Mouse (Mus musculus) midbrain, embryonic 11.5 days (tissue): ENCODE measurements around the gene Nomo1. TPM values are rescaled to one million over a fixed set of nuclear protein-coding genes. Genes with fewer than 3 reads are reported as not detected.

Experiments
- ATAC-seq: fragments of 200-750 bp; cut with Nextera tagmentation; 2 replicates; pipeline ENCODE4 v1.8.0; 2017; ENCODE audit warnings: moderate TSS enrichment, moderate library complexity; ENCODE audit not compliant: low FRiP score
- DNase-seq: peaks from one replicate; pipeline ENCODE4 v3.0.0; 2015; ENCODE audit warnings: low spot score; ENCODE audit errors: missing footprints
- H3K27ac ChIP-seq: fragments of 300-500 bp; sonication (generic); 2 replicates; pipeline ENCODE4 v1.5.1; 2014; ENCODE audit warnings: low read depth, low read length
- H3K27me3 ChIP-seq: fragments of 300-500 bp; sonication (generic); 2 replicates; pipeline ENCODE4 v1.6.1; 2014; ENCODE audit warnings: mild to moderate bottlenecking, low read length, moderate library complexity, mixed read lengths; ENCODE audit not compliant: control insufficient read depth, insufficient read depth
- H3K36me3 ChIP-seq: fragments of 300-500 bp; sonication (generic); 2 replicates; pipeline ENCODE4 v1.6.1; 2014; ENCODE audit warnings: mild to moderate bottlenecking, low read length, moderate library complexity, mixed read lengths; ENCODE audit not compliant: control insufficient read depth, insufficient read depth
- H3K4me1 ChIP-seq: fragments of 300-500 bp; sonication (generic); 2 replicates; pipeline ENCODE4 v1.6.1; 2014; ENCODE audit warnings: low read length; ENCODE audit not compliant: control insufficient read depth, insufficient read depth
- H3K4me2 ChIP-seq: fragments of 300-500 bp; sonication (generic); 2 replicates; pipeline ENCODE4 v1.6.1; 2014; ENCODE audit warnings: mild to moderate bottlenecking, moderate library complexity
- H3K4me3 ChIP-seq: fragments of 300-500 bp; sonication (generic); 2 replicates; pipeline ENCODE4 v1.5.1; 2014; ENCODE audit warnings: low read depth, low read length
- H3K9ac ChIP-seq: fragments of 300-500 bp; sonication (generic); 2 replicates; pipeline ENCODE4 v1.6.1; 2014; ENCODE audit warnings: low read length
- H3K9me3 ChIP-seq: fragments of 300-500 bp; sonication (generic); 2 replicates; pipeline ENCODE4 v1.6.1; 2016; ENCODE audit warnings: low read length; ENCODE audit not compliant: control insufficient read depth
- WGBS: fragments of 180-500 bp; shearing (Covaris S2); extraction: QIAGEN DNeasy Blood & Tissue Kit; methylation state at CpG from one replicate; pipeline ENCODE4 v1.1.7; 2014; 5-methylcytosine and 5-hydroxymethylcytosine counted together
- polyA plus RNA-seq: library from polyadenylated mRNA; unstranded; fragments of >200 nt; fragmentation: Nextera tagmentation; extraction: Ambion mirVana; gene quantifications from 2 replicates; pipeline ENCODE4 v1.2.1, GENCODE M21; 2014

Gene Nomo1
- polyA plus RNA-seq, 1 experiment from 2014 or later = 13.9 TPM

GRCm38 (mm10) chr7:46103075-46103591, 69.6 kb downstream of the Nomo1 start:
- ATAC-seq (no peak), DNase-seq (no peak)
- WGBS = 84% methylated on average over 8 of the region's 8 CpGs
- Histone ChIP-seq H3K9ac (no peak overlapping the region), H3K36me3 (no peaks in the 10 kb centered on the region), H3K4me3 (no peak overlapping the region), H3K27me3 (peaks cover 11% of the 10 kb centered on the region), H3K4me2 (no peak overlapping the region), H3K27ac (no peak overlapping the region), H3K4me1 (no peaks in the 10 kb centered on the region), H3K9me3 (no peaks in the 10 kb centered on the region)

GRCm38 (mm10) chr7:46103771-46104170, 70.3 kb downstream of the Nomo1 start:
- Histone ChIP-seq H3K9ac (no peak overlapping the region), H3K9me3 (no peaks in the 10 kb centered on the region), H3K27ac (no peak overlapping the region), H3K4me2 (no peak overlapping the region), H3K4me1 (no peaks in the 10 kb centered on the region), H3K4me3 (no peak overlapping the region), H3K36me3 (no peaks in the 10 kb centered on the region), H3K27me3 (peaks cover 11% of the 10 kb centered on the region)
- WGBS = 89% methylated on average over 8 of the region's 8 CpGs
- DNase-seq = no peak
- ATAC-seq = no peak

- 88% methylated on average over 27 of the region's 27 CpGs for WGBS
- Histone ChIP-seq H3K9me3 (no peaks in the 10 kb centered on the region), H3K27me3 (peaks cover 5% of the 10 kb centered on the region), H3K36me3 (no peaks in the 10 kb centered on the region), H3K4me1 (no peaks in the 10 kb centered on the region), H3K4me2 (no peak overlapping the region), H3K27ac (no peak overlapping the region), H3K9ac (no peak overlapping the region), H3K4me3 (no peak overlapping the region)
- ATAC-seq (no peak), DNase-seq (no peak)
These were observed 70.9 kb downstream of the Nomo1 start for GRCm38 (mm10) chr7:46104256-46104915.

GRCm38 (mm10) chr7:46105484-46105883, 72.0 kb downstream of the Nomo1 start:
- H3K4me1 ChIP-seq = no peaks in the 10 kb centered on the region
- ATAC-seq = no peak
- no peak overlapping the region for H3K9ac ChIP-seq
- WGBS = 91% methylated on average over 7 of the region's 7 CpGs
- DNase-seq = no peak
- H3K9me3 ChIP-seq = no peaks in the 10 kb centered on the region
- H3K27me3 ChIP-seq = no peaks in the 10 kb centered on the region; the same call in 1 of the 2 replicates
- no peak overlapping the region for H3K27ac ChIP-seq
- H3K36me3 ChIP-seq = no peaks in the 10 kb centered on the region
- H3K4me2 ChIP-seq = no peak overlapping the region
- no peak overlapping the region for H3K4me3 ChIP-seq

- Histone ChIP-seq H3K4me1 (peaks cover 2% of the 10 kb centered on the region; the same call in 1 of the 2 replicates), H3K27ac (no peak overlapping the region), H3K27me3 (no peaks in the 10 kb centered on the region), H3K4me2 (no peak overlapping the region), H3K9ac (no peak overlapping the region), H3K9me3 (no peaks in the 10 kb centered on the region), H3K4me3 (no peak overlapping the region), H3K36me3 (no peaks in the 10 kb centered on the region)
- ATAC-seq (no peak), DNase-seq (no peak)
- 84% methylated on average over 3 of the region's 3 CpGs for WGBS
These were observed 76.6 kb downstream of the Nomo1 start for GRCm38 (mm10) chr7:46110079-46110478.

- ATAC-seq (no peak), DNase-seq (no peak)
- no peak overlapping the region for H3K4me3 ChIP-seq
- H3K36me3 ChIP-seq = no peaks in the 10 kb centered on the region
- no peaks in the 10 kb centered on the region for H3K9me3 ChIP-seq
- peaks cover 2% of the 10 kb centered on the region; the same call in 1 of the 2 replicates for H3K4me1 ChIP-seq
- 89% methylated on average over 15 of the region's 15 CpGs for WGBS
- H3K27me3 ChIP-seq = no peaks in the 10 kb centered on the region
- H3K4me2 ChIP-seq = no peak overlapping the region
- no peak overlapping the region for H3K9ac ChIP-seq
- H3K27ac ChIP-seq = no peak overlapping the region
These were observed 77.8 kb downstream of the Nomo1 start for GRCm38 (mm10) chr7:46111212-46111817.

GRCm38 (mm10) chr7:46111938-46112337, 78.4 kb downstream of the Nomo1 start:
- peaks cover 2% of the 10 kb centered on the region; the same call in 1 of the 2 replicates for H3K4me1 ChIP-seq
- DNase-seq = no peak
- 85% methylated on average over 6 of the region's 6 CpGs for whole genome bisulfite sequencing
- H3K27me3 ChIP-seq = no peaks in the 10 kb centered on the region
- H3K9ac ChIP-seq = no peak overlapping the region
- no peak overlapping the region for H3K4me2 ChIP-seq
- no peaks in the 10 kb centered on the region for H3K9me3 ChIP-seq
- ATAC-seq = no peak
- no peaks in the 10 kb centered on the region for H3K36me3 ChIP-seq
- no peak overlapping the region for H3K4me3 ChIP-seq
- H3K27ac ChIP-seq = no peak overlapping the region

- Histone ChIP-seq H3K27me3 (no peaks in the 10 kb centered on the region), H3K4me1 (peaks cover 2% of the 10 kb centered on the region; the same call in 1 of the 2 replicates), H3K4me2 (no peak overlapping the region), H3K9me3 (no peaks in the 10 kb centered on the region), H3K27ac (no peak overlapping the region), H3K9ac (no peak overlapping the region), H3K4me3 (no peak overlapping the region), H3K36me3 (no peaks in the 10 kb centered on the region)
- DNase-seq (no peak), ATAC-seq (no peak)
- 69% methylated on average over 3 of the region's 3 CpGs for WGBS
These were observed 79.9 kb downstream of the Nomo1 start for GRCm38 (mm10) chr7:46113435-46113834.

- Histone ChIP-seq H3K4me3 (no peak overlapping the region), H3K4me2 (no peak overlapping the region), H3K9me3 (no peaks in the 10 kb centered on the region), H3K27me3 (no peaks in the 10 kb centered on the region), H3K9ac (no peak overlapping the region), H3K4me1 (peaks cover 2% of the 10 kb centered on the region; the same call in 1 of the 2 replicates), H3K27ac (no peak overlapping the region), H3K36me3 (no peaks in the 10 kb centered on the region)
- 72% methylated on average over 10 of the region's 10 CpGs for WGBS
- ATAC-seq (no peak), DNase-seq (no peak)
These were observed 82.7 kb downstream of the Nomo1 start for GRCm38 (mm10) chr7:46116118-46116581.
